8 mouse cellular contexts compared by ENCODE assay signal in genomic region chr10:19935295-19935623, GRCm38 (mm10). TPM values are rescaled to one million over a fixed set of nuclear protein-coding genes. Genes with fewer than 3 reads are reported as not detected.
DNase-seq lines count a peak whose midpoint lies in the region; ATAC-seq and TF ChIP-seq lines count a peak whose summit lies in the region.

No protein-coding gene starts in this region.

- peak overlapping the region; percentile 80 for H3K4me3 ChIP-seq in layer of hippocampus, adult 2 months
- peak overlapping the region; percentile 86 for H3K4me3 ChIP-seq in cortical plate, adult 2 months (ENCODE audit: insufficient read depth, low read length)
- H3K4me3 ChIP-seq in hindbrain, embryonic 16.5 days (ENCODE audit: low read length), result peak overlapping the region; percentile 87
- H3K4me3 ChIP-seq in midbrain, embryonic 13.5 days (replicated peaks), result peak overlapping the region; percentile 76

- no peak for TF ChIP-seq POLR2A in cortical plate, adult 2 months (IDR thresholded peaks at IDR 0.05; ENCODE audit: extremely low read depth, insufficient read depth, low read length)

- H3K9ac ChIP-seq in hindbrain, embryonic 16.5 days (ENCODE audit: low read depth, low read length), result peak overlapping the region; percentile 82
- H3K9ac ChIP-seq in midbrain, embryonic 13.5 days (replicated peaks), result no peak overlapping the region

- TF ChIP-seq CTCF in layer of hippocampus, adult 2 months (conservative IDR thresholded peaks at IDR 0.05), result no peak
- no peak for TF ChIP-seq CTCF in cortical plate, adult 2 months (IDR thresholded peaks at IDR 0.05; ENCODE audit: extremely low read depth, insufficient read depth, low read length)

- ATAC-seq in hindbrain, embryonic 16.5 days, result no peak
- ATAC-seq in midbrain, embryonic 13.5 days, result no peak
- ATAC-seq in granulocyte monocyte progenitor cell, adult 5-6 weeks (replicated peaks; ENCODE audit: poor library complexity, severe bottlenecking), result no peak

- H3K36me3 ChIP-seq in hindbrain, embryonic 16.5 days (ENCODE audit: control insufficient read depth, insufficient read depth, low read length), result no peaks in the 10 kb centered on the region
- no peaks in the 10 kb centered on the region for H3K36me3 ChIP-seq in midbrain, embryonic 13.5 days

- H3K4me1 ChIP-seq in cortical plate, adult 2 months (ENCODE audit: control insufficient read depth, insufficient read depth, low read length), result peaks cover 10% of the 10 kb centered on the region
- H3K4me1 ChIP-seq in hindbrain, embryonic 16.5 days (ENCODE audit: control insufficient read depth, insufficient read depth, low read depth, low read length), result peaks cover 7% of the 10 kb centered on the region
- peaks cover 17% of the 10 kb centered on the region for H3K4me1 ChIP-seq in midbrain, embryonic 13.5 days (replicated peaks)

- H3K9me3 ChIP-seq in hindbrain, embryonic 16.5 days (ENCODE audit: control insufficient read depth, low read length), result no peaks in the 10 kb centered on the region
- no peaks in the 10 kb centered on the region for H3K9me3 ChIP-seq in midbrain, embryonic 13.5 days

- WGBS in hindbrain, embryonic 16.5 days, result 5% methylated on average over 10 of the region's 10 CpGs
- WGBS in midbrain, embryonic 13.5 days, result 3% methylated on average over 10 of the region's 10 CpGs

- H3K4me2 ChIP-seq in hindbrain, embryonic 16.5 days (ENCODE audit: low read length), result peak overlapping the region; percentile 97
- peak overlapping the region; percentile 75 for H3K4me2 ChIP-seq in midbrain, embryonic 13.5 days (replicated peaks)

- peaks cover 2% of the 10 kb centered on the region; the same call in 1 of the 2 replicates for H3K27me3 ChIP-seq in hindbrain, embryonic 16.5 days (replicated peaks; ENCODE audit: control insufficient read depth, insufficient read depth, low read length)
- H3K27me3 ChIP-seq in midbrain, embryonic 13.5 days, result peaks cover 56% of the 10 kb centered on the region

- H3K27ac ChIP-seq in layer of hippocampus, adult 2 months, result peak overlapping the region; percentile 93
- no peak overlapping the region for H3K27ac ChIP-seq in cortical plate, adult 2 months (ENCODE audit: insufficient read depth, low read length)
- no peak overlapping the region for H3K27ac ChIP-seq in hindbrain, embryonic 16.5 days (ENCODE audit: low read depth, low read length)
- no peak overlapping the region for H3K27ac ChIP-seq in midbrain, embryonic 13.5 days

- no peak for DNase-seq in layer of hippocampus, adult 2 months (ENCODE audit: low spot score in 2 of 2)
- no peak for DNase-seq in layer of hippocampus, adult 11-12 months (ENCODE audit: low spot score)
- no peak for DNase-seq in layer of hippocampus, adult 8-10 months (ENCODE audit: low spot score in 2 of 2)
- DNase-seq in left cerebral cortex, adult 11 months (ENCODE audit: low spot score), result no peak

RNA-seq across cellular contexts. Expression of gene Map3k5, which starts 1.0 kb away (rescaled TPM):
- 10 to 100 TPM; 30.6 to 33.1 TPM for total RNA-seq in layer of hippocampus, adult 2 months (2021)
- 17.2 and 19.6 TPM in 2 replicates for polyA plus RNA-seq in cortical plate, adult 2 months (2012; rRNA removed)
- 1.0 and 1.2 TPM in 2 replicates for polyA plus RNA-seq in hindbrain, embryonic 16.5 days (2015; fragmentation: Nextera tagmentation; extraction: Ambion mirVana)
- 0.50 and 0.68 TPM in 2 replicates for polyA plus RNA-seq in midbrain, embryonic 13.5 days (2015; fragmentation: Nextera tagmentation; extraction: Ambion mirVana)
- 22.4 and 37.3 TPM in 2 replicates for total RNA-seq in granulocyte monocyte progenitor cell, adult 5-6 weeks (2014; fragmentation: Nextera tagmentation)
- 16.9 and 17.3 TPM in 2 replicates for total RNA-seq in granulocyte monocyte progenitor cell, adult 5-6 weeks (2017)
- 10 to 100 TPM; 24.6 to 33.6 (median 24.8) TPM for total RNA-seq in layer of hippocampus, adult 8-10 months (2022)

RNA-seq across cellular contexts. Expression of gene Pex7, which starts 27.8 kb away (rescaled TPM):
- total RNA-seq in layer of hippocampus, adult 2 months (2021), result 10 to 100 TPM; 19.3 to 22.0 TPM
- 35.4 and 35.8 TPM in 2 replicates for polyA plus RNA-seq in cortical plate, adult 2 months (2012; rRNA removed)
- polyA plus RNA-seq in hindbrain, embryonic 16.5 days (2015; fragmentation: Nextera tagmentation; extraction: Ambion mirVana), result 34.4 and 35.9 TPM in 2 replicates
- polyA plus RNA-seq in midbrain, embryonic 13.5 days (2015; fragmentation: Nextera tagmentation; extraction: Ambion mirVana), result 24.8 and 26.4 TPM in 2 replicates
- 22.6 and 34.9 TPM in 2 replicates for total RNA-seq in granulocyte monocyte progenitor cell, adult 5-6 weeks (2014; fragmentation: Nextera tagmentation)
- 29.1 and 31.3 TPM in 2 replicates for total RNA-seq in granulocyte monocyte progenitor cell, adult 5-6 weeks (2017)
- 10 to 100 TPM; 20.8 to 24.8 (median 23.2) TPM for total RNA-seq in layer of hippocampus, adult 8-10 months (2022)
